Mouse (Mus musculus) midbrain, postnatal 0 days (tissue): ENCODE results near the gene Csf1. TPM values are rescaled to one million over a fixed set of nuclear protein-coding genes. Genes with fewer than 3 reads are reported as not detected.

Experiments
- ATAC-seq: fragments of 200-750 bp; cut with Nextera tagmentation; 2 replicates; pipeline ENCODE4 v1.8.0; 2017; ENCODE audit warnings: moderate number of reproducible peaks, mild to moderate bottlenecking, moderate TSS enrichment, moderate library complexity; ENCODE audit not compliant: low FRiP score
- DNase-seq: peaks from one replicate; pipeline ENCODE4 v3.0.0-alpha.2; 2015; ENCODE audit warnings: low spot score
- H3K27ac ChIP-seq: fragments of 300-500 bp; sonication (generic); 2 replicates; pipeline ENCODE4 v1.5.1; 2014; ENCODE audit warnings: low read depth, mild to moderate bottlenecking, low read length, mixed read lengths
- H3K27me3 ChIP-seq: fragments of 300-500 bp; sonication (generic); 2 replicates; pipeline ENCODE4 v1.6.1; 2014; ENCODE audit warnings: low read length, control low read depth, mixed read lengths; ENCODE audit not compliant: insufficient read depth
- H3K36me3 ChIP-seq: fragments of 300-500 bp; sonication (generic); 2 replicates; pipeline ENCODE4 v1.6.1; 2014; ENCODE audit warnings: low read length, control low read depth, mixed read lengths; ENCODE audit not compliant: insufficient read depth
- H3K4me1 ChIP-seq: fragments of 300-500 bp; sonication (generic); 2 replicates; pipeline ENCODE4 v1.6.1; 2014; ENCODE audit warnings: mild to moderate bottlenecking, control low read depth, antibody characterized with exemption, low read length, mixed read lengths; ENCODE audit not compliant: insufficient read depth
- H3K4me2 ChIP-seq: fragments of 300-500 bp; sonication (generic); 2 replicates; pipeline ENCODE4 v1.6.1; 2014; ENCODE audit warnings: low read depth, mild to moderate bottlenecking, low read length, mixed read lengths; ENCODE audit not compliant: poor library complexity, severe bottlenecking
- H3K4me3 ChIP-seq: fragments of 300-500 bp; sonication (generic); 2 replicates; pipeline ENCODE4 v1.5.1; 2014; ENCODE audit warnings: low read depth, mild to moderate bottlenecking, low read length, moderate library complexity
- H3K9ac ChIP-seq: fragments of 300-500 bp; sonication (generic); replicated peaks from 2 replicates; pipeline ENCODE4 v1.6.1; 2014; ENCODE audit warnings: mild to moderate bottlenecking, low read length, moderate library complexity, mixed read lengths; ENCODE audit not compliant: poor library complexity, severe bottlenecking
- H3K9me3 ChIP-seq: fragments of 300-500 bp; sonication (generic); 2 replicates; pipeline ENCODE4 v1.6.1; 2016; ENCODE audit warnings: low read length, control low read depth
- CTCF ChIP-seq: IDR thresholded peaks from 2 replicates; pipeline ENCODE4 v1.5.1; 2016; ENCODE audit warnings: antibody characterized with exemption, mild to moderate bottlenecking
- WGBS: fragments of 180-500 bp; shearing (Covaris S2); extraction: QIAGEN DNeasy Blood & Tissue Kit; methylation state at CpG from one replicate; pipeline ENCODE4 v1.1.7; 2014; 5-methylcytosine and 5-hydroxymethylcytosine counted together
- polyA plus RNA-seq: library from polyadenylated mRNA; unstranded; fragments of >200 nt; fragmentation: Nextera tagmentation; extraction: Ambion mirVana; gene quantifications from 2 replicates; pipeline ENCODE4 v1.2.1, GENCODE M21; 2015
- total RNA-seq: library from RNA; depleted of rRNA; stranded (reverse); fragments of >200 nt; gene quantifications from 2 replicates; pipeline ENCODE4 v1.2.3, GENCODE M21; 2014

Gene Csf1
- total and polyA plus RNA-seq, 2 experiments from 2014 or later: 8.1 to 12.3 TPM

- 36% methylated on average over 3 of the region's 3 CpGs for WGBS
- Histone ChIP-seq H3K36me3 (no peaks in the 10 kb centered on the region), H3K9ac (no peak overlapping the region), H3K4me1 (no peaks in the 10 kb centered on the region), H3K9me3 (no peaks in the 10 kb centered on the region), H3K27me3 (no peaks in the 10 kb centered on the region), H3K4me3 (no peak overlapping the region), H3K27ac (no peak overlapping the region), H3K4me2 (no peak overlapping the region)
- TF ChIP-seq CTCF: no peak
- no peak for DNase-seq
- no peak for ATAC-seq
These were observed 51.1 kb downstream of the Csf1 start for GRCm38 (mm10) chr3:107709156-107709555.

- H3K4me2 ChIP-seq: no peak overlapping the region
- no peak overlapping the region for H3K27ac ChIP-seq
- no peaks in the 10 kb centered on the region for H3K27me3 ChIP-seq
- WGBS: 86% methylated on average over 4 of the region's 4 CpGs
- ATAC-seq (no peak), DNase-seq (no peak)
- no peaks in the 10 kb centered on the region for H3K4me1 ChIP-seq
- H3K9me3 ChIP-seq: no peaks in the 10 kb centered on the region
- TF ChIP-seq CTCF: no peak
- no peak overlapping the region for H3K4me3 ChIP-seq
- no peak overlapping the region for H3K9ac ChIP-seq
- no peaks in the 10 kb centered on the region for H3K36me3 ChIP-seq
These were observed 53.0 kb downstream of the Csf1 start for GRCm38 (mm10) chr3:107707239-107707638.

GRCm38 (mm10) chr3:107706164-107706563, 54.1 kb downstream of the Csf1 start:
- H3K27ac ChIP-seq: no peak overlapping the region
- H3K4me1 ChIP-seq: no peaks in the 10 kb centered on the region
- H3K4me2 ChIP-seq: no peak overlapping the region
- H3K27me3 ChIP-seq: no peaks in the 10 kb centered on the region
- 73% methylated on average over 2 of the region's 2 CpGs for WGBS
- no peak overlapping the region for H3K9ac ChIP-seq
- no peak for ATAC-seq
- no peak overlapping the region for H3K4me3 ChIP-seq
- no peaks in the 10 kb centered on the region for H3K9me3 ChIP-seq
- no peak for DNase-seq
- TF ChIP-seq CTCF: no peak
- no peaks in the 10 kb centered on the region for H3K36me3 ChIP-seq

DNA sequence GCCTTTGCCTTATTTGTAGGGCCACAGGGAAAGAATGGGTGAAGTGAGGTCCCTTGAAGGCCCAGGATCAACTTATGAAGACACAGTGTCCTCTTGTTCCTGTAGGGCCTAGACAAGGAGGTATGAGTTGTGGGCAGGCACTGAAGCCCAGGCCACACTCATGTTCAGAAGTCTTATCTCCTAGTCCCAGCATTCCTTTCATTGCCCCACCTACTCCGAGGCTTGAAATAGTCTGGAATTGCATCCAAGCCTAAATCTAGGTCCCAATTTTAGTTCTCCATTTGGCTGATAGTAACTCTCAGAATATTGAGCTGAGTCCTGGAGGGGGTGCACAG, 55.9 kb downstream of the Csf1 start:
- no peak for ATAC-seq
- WGBS: 92% methylated on average over 1 of the region's 1 CpGs
- no peak overlapping the region for H3K4me3 ChIP-seq

DNA sequence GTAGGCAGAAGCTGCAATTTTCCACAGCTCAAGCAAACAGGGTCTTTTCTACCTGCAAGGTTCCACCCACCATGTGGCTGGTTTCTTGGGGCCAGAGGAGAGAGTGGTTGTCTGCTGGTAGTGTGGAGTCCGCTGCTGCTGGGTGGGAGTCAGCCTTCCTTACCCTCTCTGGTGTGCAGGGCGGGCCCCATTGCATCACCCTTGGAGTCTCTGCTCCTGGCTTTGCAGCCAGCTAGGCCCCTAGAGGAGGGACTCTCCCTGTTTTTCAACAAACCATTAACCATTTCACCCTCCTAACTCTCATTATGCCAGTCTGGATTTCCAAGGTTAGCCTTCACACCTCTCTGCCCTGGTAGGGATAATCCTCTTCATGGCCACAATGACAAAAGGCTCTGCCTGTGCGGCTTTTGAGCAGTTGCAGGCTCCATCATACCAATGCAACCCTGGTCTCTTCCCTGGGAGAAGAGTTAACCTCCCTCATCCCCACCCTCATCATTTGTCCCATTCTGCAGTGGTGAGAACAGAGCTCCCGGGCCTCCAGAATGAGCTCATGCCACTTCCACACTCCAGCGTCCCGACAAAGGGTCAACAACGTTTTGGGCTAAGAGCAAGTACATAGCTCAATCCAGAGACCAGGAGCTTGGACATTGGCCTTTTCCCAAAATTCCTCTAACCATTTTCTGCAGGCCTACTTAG, 56.4 kb downstream of the Csf1 start:
- no peak overlapping the region for H3K27ac ChIP-seq
- H3K36me3 ChIP-seq: no peaks in the 10 kb centered on the region
- H3K9me3 ChIP-seq: no peaks in the 10 kb centered on the region
- H3K4me2 ChIP-seq: no peak overlapping the region
- WGBS: 76% methylated on average over 7 of the region's 7 CpGs
- H3K27me3 ChIP-seq: no peaks in the 10 kb centered on the region
- no peak for TF ChIP-seq CTCF
- DNase-seq (no peak), ATAC-seq (no peak)
- no peak overlapping the region for H3K4me3 ChIP-seq
- H3K4me1 ChIP-seq: no peaks in the 10 kb centered on the region
- no peak overlapping the region for H3K9ac ChIP-seq

More for the DNA sequence above, 55.9 kb downstream of the Csf1 start:
- no peak for DNase-seq
- H3K4me2 ChIP-seq: no peak overlapping the region
- H3K9me3 ChIP-seq: no peaks in the 10 kb centered on the region
- H3K4me1 ChIP-seq: no peaks in the 10 kb centered on the region
- H3K27me3 ChIP-seq: no peaks in the 10 kb centered on the region
- no peak overlapping the region for H3K9ac ChIP-seq
- H3K36me3 ChIP-seq: no peaks in the 10 kb centered on the region
- no peak overlapping the region for H3K27ac ChIP-seq
- TF ChIP-seq CTCF: no peak

DNA sequence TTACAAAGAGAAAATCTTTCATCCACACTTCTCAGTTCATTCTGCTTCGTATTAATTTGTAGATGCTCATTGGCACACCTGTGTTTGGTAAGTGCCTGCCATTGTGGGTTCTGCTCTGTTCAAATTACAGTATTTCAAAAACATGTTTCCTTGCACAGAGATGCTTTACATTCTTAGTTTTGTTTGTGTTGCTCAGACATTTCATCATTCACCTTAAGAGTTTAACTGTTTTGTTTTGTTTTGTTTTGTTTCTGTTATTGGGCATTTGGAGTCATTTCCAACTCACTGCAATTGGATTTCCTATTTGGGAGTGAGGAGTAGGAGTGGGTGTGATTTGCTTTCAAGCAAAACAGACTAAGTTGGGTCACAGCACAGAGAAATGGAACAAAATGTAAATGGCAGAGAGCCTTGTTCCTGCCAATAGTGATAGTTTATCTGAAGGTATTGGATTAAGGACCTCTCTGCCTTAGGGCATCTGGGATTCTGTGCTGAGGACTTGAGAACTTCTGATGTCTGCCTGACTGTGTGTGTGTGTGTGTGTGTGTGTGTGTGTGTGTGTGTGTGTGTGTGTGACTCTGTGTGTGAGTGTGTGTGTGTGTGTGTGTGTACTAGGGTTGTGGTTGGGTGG, 58.4 kb downstream of the Csf1 start:
- no peak for ATAC-seq
- 88% methylated on average over 1 of the region's 1 CpGs for WGBS

More for the DNA sequence above, 58.4 kb downstream of the Csf1 start:
- Histone ChIP-seq H3K4me3 (no peak overlapping the region), H3K9me3 (no peaks in the 10 kb centered on the region), H3K9ac (no peak overlapping the region), H3K36me3 (no peaks in the 10 kb centered on the region), H3K4me2 (no peak overlapping the region), H3K27ac (no peak overlapping the region), H3K27me3 (no peaks in the 10 kb centered on the region), H3K4me1 (no peaks in the 10 kb centered on the region)
- DNase-seq: no peak
- no peak for TF ChIP-seq CTCF
